Mouse (Mus musculus): ENCODE measurements around the gene Tnf. TPM values are rescaled to one million over a fixed set of nuclear protein-coding genes. Genes with fewer than 3 reads are reported as not detected.

The Tnf gene
- polyA plus RNA-seq, 1 experiment: 2.9 TPM

DNA sequence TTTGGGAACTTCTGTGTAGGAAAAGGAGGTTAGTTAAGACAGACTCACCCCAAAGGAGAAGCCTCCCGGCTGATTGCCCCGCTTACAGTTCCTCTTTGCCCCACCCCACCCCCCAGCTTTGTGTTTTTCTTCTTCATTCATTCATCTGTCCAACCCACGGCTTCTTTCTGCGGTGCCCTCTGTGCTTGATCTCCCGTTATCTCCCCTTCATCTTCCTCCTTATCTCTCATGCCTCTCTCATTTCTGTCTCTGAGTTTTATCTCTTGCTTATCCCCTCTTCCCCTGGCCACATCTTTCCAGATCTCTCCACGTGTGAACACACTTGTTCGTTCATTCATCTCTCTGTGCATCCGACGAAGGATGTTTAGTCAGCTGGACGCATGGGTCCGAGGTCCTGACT, 679 bp downstream of the Tnf start:
- peaks cover 82% of the 10 kb centered on the region for H3K4me1 ChIP-seq
- H3K36me3 ChIP-seq (replicated peaks; ENCODE audit: low read length): peaks cover 16% of the 10 kb centered on the region
- TF ChIP-seq FLI1 (IDR thresholded peaks at IDR 0.05; ENCODE audit: low read length) (no peak), GATA1 (IDR thresholded peaks at IDR 0.05; ENCODE audit: borderline replicate concordance, low read length) (no peak)
- H3K9me3 ChIP-seq: no peaks in the 10 kb centered on the region
- peaks cover 15% of the 10 kb centered on the region for H3K27me3 ChIP-seq (replicated peaks)
- H3K4me3 ChIP-seq (replicated peaks): peak overlapping the region; percentile 95

DNA sequence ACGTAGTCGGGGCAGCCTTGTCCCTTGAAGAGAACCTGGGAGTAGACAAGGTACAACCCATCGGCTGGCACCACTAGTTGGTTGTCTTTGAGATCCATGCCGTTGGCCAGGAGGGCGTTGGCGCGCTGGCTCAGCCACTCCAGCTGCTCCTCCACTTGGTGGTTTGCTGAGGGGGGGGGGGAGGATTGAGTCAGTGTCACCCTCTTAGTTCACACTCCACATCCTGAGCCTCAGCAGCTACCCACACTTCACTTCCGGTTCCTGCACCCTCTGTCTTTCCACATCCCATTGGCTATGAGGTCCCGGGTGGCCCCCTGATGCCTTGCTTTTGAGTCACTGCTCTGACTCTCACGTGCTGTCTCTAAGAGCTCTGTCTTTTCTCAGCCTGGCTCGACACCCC, 1.4 kb downstream of the Tnf start:
- no peak; the same call in 1 of the 2 replicates for TF ChIP-seq FLI1 (IDR thresholded peaks at IDR 0.05; ENCODE audit: low read length)
- no peak for TF ChIP-seq GATA1 (IDR thresholded peaks at IDR 0.05; ENCODE audit: borderline replicate concordance, low read length)
- H3K9me3 ChIP-seq: no peaks in the 10 kb centered on the region
- peaks cover 15% of the 10 kb centered on the region for H3K27me3 ChIP-seq (replicated peaks)
- H3K4me1 ChIP-seq: peaks cover 89% of the 10 kb centered on the region
- peaks cover 16% of the 10 kb centered on the region for H3K36me3 ChIP-seq (replicated peaks; ENCODE audit: low read length)
- H3K4me3 ChIP-seq (replicated peaks): peak overlapping the region; percentile 95

DNA sequence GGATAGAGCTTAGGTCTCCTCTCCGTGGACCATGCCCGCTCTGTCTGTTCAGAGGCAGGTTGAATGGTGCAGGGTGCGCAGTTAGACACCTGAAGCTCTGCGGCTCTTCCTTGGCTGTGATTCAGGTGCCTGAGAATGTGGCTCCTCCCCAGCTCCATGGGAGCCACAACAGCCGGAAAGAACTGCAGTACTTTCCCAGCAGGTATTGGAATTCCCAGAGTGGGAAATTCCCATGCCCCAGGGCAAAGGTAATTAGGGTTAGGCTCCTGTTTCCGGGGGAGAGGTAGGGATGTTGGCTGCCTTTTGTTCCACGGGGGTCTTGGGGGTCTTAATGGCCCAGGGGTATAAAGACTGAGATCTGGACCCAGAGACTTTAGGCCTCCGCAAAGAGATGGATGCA, 2.9 kb downstream of the Tnf start:
- no peak for TF ChIP-seq GATA1 (IDR thresholded peaks at IDR 0.05; ENCODE audit: borderline replicate concordance, low read length)
- TF ChIP-seq FLI1 (IDR thresholded peaks at IDR 0.05; ENCODE audit: low read length): no peak
- Histone ChIP-seq H3K4me1 (peaks cover 89% of the 10 kb centered on the region), H3K4me3 (replicated peaks) (peak overlapping the region; percentile 55), H3K36me3 (replicated peaks; ENCODE audit: low read length) (peaks cover 16% of the 10 kb centered on the region), H3K27me3 (replicated peaks) (peaks cover 7% of the 10 kb centered on the region), H3K9me3 (no peaks in the 10 kb centered on the region)

- H3K4me3 ChIP-seq (replicated peaks): no peak overlapping the region
- no peaks in the 10 kb centered on the region for H3K9me3 ChIP-seq
- H3K4me1 ChIP-seq: peaks cover 93% of the 10 kb centered on the region
These were observed 3.8 kb downstream of the Tnf start for GRCm38 (mm10) chr17:35198029-35198428.

GRCm38 (mm10) chr17:35197126-35197525, 4.7 kb downstream of the Tnf start:
- peaks cover 89% of the 10 kb centered on the region for H3K4me1 ChIP-seq
- no peaks in the 10 kb centered on the region for H3K27me3 ChIP-seq (replicated peaks)
- H3K36me3 ChIP-seq (replicated peaks; ENCODE audit: low read length): peaks cover 16% of the 10 kb centered on the region
- no peaks in the 10 kb centered on the region for H3K9me3 ChIP-seq
- no peak for TF ChIP-seq FLI1 (IDR thresholded peaks at IDR 0.05; ENCODE audit: low read length)
- TF ChIP-seq GATA1 (IDR thresholded peaks at IDR 0.05; ENCODE audit: borderline replicate concordance, low read length): no peak
- H3K4me3 ChIP-seq (replicated peaks): peak overlapping the region; percentile 97

More at GRCm38 (mm10) chr17:35198029-35198428, 3.8 kb downstream of the Tnf start:
- Histone ChIP-seq H3K27me3 (replicated peaks) (no peaks in the 10 kb centered on the region), H3K36me3 (replicated peaks; ENCODE audit: low read length) (peaks cover 16% of the 10 kb centered on the region)
- no peak for TF ChIP-seq GATA1 (IDR thresholded peaks at IDR 0.05; ENCODE audit: borderline replicate concordance, low read length)
- TF ChIP-seq FLI1 (IDR thresholded peaks at IDR 0.05; ENCODE audit: low read length): no peak

- TF ChIP-seq FLI1 (IDR thresholded peaks at IDR 0.05; ENCODE audit: low read length): no peak
- TF ChIP-seq GATA1 (IDR thresholded peaks at IDR 0.05; ENCODE audit: borderline replicate concordance, low read length): no peak
- Histone ChIP-seq H3K9me3 (no peaks in the 10 kb centered on the region), H3K36me3 (replicated peaks; ENCODE audit: low read length) (peaks cover 16% of the 10 kb centered on the region), H3K27me3 (replicated peaks) (no peaks in the 10 kb centered on the region), H3K4me3 (replicated peaks) (peak overlapping the region; percentile 97), H3K4me1 (peaks cover 89% of the 10 kb centered on the region)
These were observed 5.5 kb downstream of the Tnf start for GRCm38 (mm10) chr17:35196321-35196641.

DNA sequence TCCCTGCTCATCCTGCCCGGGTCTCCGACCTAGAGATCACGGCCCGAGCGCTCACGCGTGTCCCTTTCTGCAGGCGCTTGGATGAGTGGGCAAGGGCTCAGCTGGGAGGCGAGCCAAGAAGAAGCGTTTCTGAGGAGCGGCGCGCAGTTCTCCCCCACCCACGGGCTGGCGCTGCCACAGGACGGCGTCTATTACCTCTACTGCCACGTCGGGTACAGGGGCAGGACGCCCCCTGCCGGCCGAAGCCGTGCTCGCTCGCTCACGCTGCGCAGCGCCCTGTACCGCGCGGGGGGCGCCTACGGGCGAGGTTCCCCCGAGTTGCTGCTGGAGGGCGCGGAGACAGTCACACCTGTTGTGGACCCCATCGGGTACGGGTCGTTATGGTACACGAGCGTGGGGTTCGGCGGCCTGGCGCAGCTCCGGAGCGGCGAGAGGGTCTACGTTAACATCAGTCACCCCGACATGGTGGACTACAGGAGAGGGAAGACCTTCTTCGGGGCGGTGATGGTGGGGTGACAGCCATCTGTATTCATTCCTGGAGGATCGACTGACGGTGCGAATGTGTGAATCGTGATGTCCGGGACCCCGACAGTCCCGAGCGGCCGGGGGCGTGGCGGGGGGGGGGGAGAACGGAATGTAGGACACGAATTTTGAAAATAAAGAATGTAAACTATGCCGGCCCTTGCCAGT, 6.0 kb downstream of the Tnf start:
- TF ChIP-seq FLI1 (IDR thresholded peaks at IDR 0.05; ENCODE audit: low read length): no peak
- TF ChIP-seq GATA1 (IDR thresholded peaks at IDR 0.05; ENCODE audit: borderline replicate concordance, low read length): no peak
- Histone ChIP-seq H3K9me3 (no peaks in the 10 kb centered on the region), H3K27me3 (replicated peaks) (no peaks in the 10 kb centered on the region), H3K36me3 (replicated peaks; ENCODE audit: low read length) (peaks cover 16% of the 10 kb centered on the region), H3K4me1 (peaks cover 89% of the 10 kb centered on the region), H3K4me3 (replicated peaks) (peak overlapping the region; percentile 97)

DNA sequence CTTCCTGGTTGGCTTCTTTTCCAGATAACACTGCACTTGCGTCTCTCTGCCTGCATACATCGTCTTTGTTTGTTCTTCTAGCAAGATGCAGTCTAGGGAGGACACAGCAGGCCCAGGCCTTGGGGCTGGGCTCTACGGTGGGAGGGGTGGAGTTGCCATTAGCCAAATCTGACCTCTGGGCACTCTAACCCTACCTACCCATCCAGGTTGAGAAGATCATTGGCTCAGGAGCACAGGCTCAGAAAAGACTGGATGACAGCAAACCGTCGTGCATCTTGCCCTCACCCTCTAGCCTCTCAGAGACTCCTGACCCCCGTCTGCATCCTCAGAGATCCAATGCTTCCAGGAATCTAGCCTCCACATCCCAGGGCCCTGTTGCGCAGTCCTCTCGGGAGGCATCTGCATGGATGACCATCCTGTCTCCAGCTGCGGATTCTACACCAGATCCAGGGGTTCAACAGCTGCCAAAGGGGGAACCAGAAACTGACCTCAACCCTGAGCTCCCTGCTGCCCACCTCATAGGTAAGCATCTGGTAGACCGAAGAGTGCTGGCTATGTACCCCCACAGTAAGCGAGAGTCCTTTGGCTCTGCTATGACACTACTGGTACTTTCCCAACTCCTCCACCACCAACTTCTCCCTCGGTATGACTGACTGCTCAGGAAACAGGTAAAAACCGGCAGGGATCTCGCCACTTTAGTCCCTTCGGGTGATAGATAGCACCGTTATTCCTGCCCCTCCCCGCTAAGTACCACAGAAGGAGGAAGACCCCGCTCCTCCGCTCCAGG, 6.8 kb downstream of the Tnf start:
- Histone ChIP-seq H3K4me3 (replicated peaks) (peak overlapping the region; percentile 97), H3K36me3 (replicated peaks; ENCODE audit: low read length) (peaks cover 13% of the 10 kb centered on the region), H3K27me3 (replicated peaks) (no peaks in the 10 kb centered on the region), H3K9me3 (no peaks in the 10 kb centered on the region), H3K4me1 (peaks cover 89% of the 10 kb centered on the region)
- TF ChIP-seq FLI1 (IDR thresholded peaks at IDR 0.05; ENCODE audit: low read length): no peak
- TF ChIP-seq GATA1 (IDR thresholded peaks at IDR 0.05; ENCODE audit: borderline replicate concordance, low read length): no peak

DNA sequence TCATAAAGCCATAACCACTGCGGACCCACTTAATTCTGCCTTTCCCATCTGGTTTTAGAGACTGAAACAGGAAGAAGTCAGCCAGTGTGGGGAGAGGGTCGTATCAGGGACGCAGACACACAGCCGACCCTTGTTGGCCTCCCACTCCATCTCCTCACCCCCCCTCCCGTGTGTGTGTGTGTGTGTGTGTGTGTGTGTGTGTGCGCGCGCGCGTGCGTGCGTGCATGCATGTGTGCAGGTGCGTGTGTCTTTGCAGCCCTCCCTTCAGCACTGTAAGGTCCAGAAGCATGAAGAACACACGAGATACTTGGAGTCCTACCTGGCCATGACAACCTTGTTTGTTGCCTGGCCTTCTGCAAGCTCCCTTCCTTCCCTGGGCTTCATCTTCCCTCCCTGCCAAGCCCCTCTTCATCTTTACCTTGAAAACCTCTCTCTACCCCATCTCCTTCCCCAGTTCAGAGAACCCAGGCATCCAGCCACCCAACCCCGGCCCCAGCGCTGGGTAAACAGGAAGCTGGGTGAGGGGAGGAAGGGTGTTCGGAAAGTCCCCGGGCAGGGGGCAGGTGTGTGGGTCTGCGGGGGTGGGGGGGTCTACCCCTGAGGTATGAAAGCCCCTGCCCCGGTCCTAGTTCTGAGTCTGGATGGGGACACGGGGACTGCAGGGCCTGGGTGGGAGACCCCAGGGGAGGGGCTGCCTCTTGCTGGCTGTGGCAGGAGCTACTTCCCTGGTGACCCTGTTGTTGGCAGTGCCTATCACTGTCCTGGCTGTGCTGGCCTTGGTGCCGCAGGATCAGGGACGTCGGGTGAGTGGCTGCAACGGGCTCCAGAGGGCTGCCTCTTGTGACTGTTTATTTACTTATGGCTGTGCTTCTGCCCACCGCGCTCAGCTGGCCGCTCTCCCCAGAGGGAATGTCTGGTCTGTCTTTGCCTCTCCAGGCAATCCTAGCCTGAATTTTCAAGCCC, 7.6 kb downstream of the Tnf start, which contains the start of gene Ltb:
Gene Ltb, plus strand, starts transcription at position 559 of the 963 bp plus-strand sequence.
- Histone ChIP-seq H3K9me3 (no peaks in the 10 kb centered on the region), H3K36me3 (replicated peaks; ENCODE audit: low read length) (peaks cover 6% of the 10 kb centered on the region), H3K4me3 (replicated peaks) (peak within 1 kb of the TSS; percentile 97), H3K4me1 (peaks cover 89% of the 10 kb centered on the region), H3K27me3 (replicated peaks) (no peaks in the 10 kb centered on the region)
- TF ChIP-seq FLI1 (IDR thresholded peaks at IDR 0.05; ENCODE audit: low read length) (no peak), GATA1 (IDR thresholded peaks at IDR 0.05; ENCODE audit: borderline replicate concordance, low read length) (no peak)

Data from megakaryocyte, embryonic 14.5 days (primary cell).